ENCODE assay signal across 15 mouse cellular contexts in genomic region chrX:164951858-164952576, GRCm38 (mm10). TPM values are rescaled to one million over a fixed set of nuclear protein-coding genes. Genes with fewer than 3 reads are reported as not detected.
DNase-seq lines count a peak whose midpoint lies in the region; ATAC-seq and TF ChIP-seq lines count a peak whose summit lies in the region.
"Had no signal": no experiment of that assay in that cellular context is flagged by ENCODE, and none has a peak within 500 bp of the region (broad histone marks: within the 10 kb centered on the region; RNA-seq: fewer than 3 reads in every experiment).

No protein-coding gene starts in this region.

- intact Hi-C loops in left cerebral cortex, adult 2 months (cut with DNase I), result no loop called here

- no peak overlapping the region for H3K4me3 ChIP-seq in left cerebral cortex, adult 2 months
- no peak overlapping the region for H3K4me3 ChIP-seq in heart, embryonic 15.5 days
- no peak overlapping the region for H3K4me3 ChIP-seq in kidney, embryonic 16.5 days (ENCODE audit: low read length)
- H3K4me3 ChIP-seq: hindbrain, embryonic 13.5 days had no signal

- H3K27me3 ChIP-seq in heart, embryonic 15.5 days, result no peaks in the 10 kb centered on the region
- H3K27me3 ChIP-seq in kidney, embryonic 16.5 days (ENCODE audit: insufficient read depth, low read length), result 0 out of 2 replicates have a peak, but pooled peaks cover 6% of the 10 kb centered on the region
- H3K27me3 ChIP-seq: hindbrain, embryonic 13.5 days had no signal

- no peak for ATAC-seq in heart, embryonic 15.5 days (replicated peaks; ENCODE audit: insufficient number of reproducible peaks, insufficient read depth, low FRiP score, low read depth)
- peak; percentile 27; the same call in 1 of the 2 replicates for ATAC-seq in kidney, embryonic 16.5 days (ENCODE audit: low FRiP score, low TSS enrichment)
- no peak for ATAC-seq in erythroblast, adult 5-6 weeks (replicated peaks; ENCODE audit: low FRiP score, poor library complexity, severe bottlenecking)

- DNase-seq in left cerebral cortex, adult 2 months (ENCODE audit: extremely low spot score in 1 of 2, low spot score in 2 of 2), result no peak
- DNase-seq in left cerebral cortex, adult 9 months (ENCODE audit: low spot score in 2 of 2), result no peak
- DNase-seq in lung, postnatal 10 days, result peak; percentile 21
- no peak for DNase-seq in gastrocnemius, adult 18-20 months (ENCODE audit: low spot score)
- DNase-seq: cerebellum, postnatal 10 days; right cerebral cortex, postnatal 14 days had no signal

- 70% methylated on average over 11 of the region's 11 CpGs for WGBS in heart, embryonic 15.5 days
- 53% methylated on average over 11 of the region's 11 CpGs for WGBS in kidney, embryonic 16.5 days

- H3K9me3 ChIP-seq in heart, embryonic 15.5 days (replicated peaks), result no peaks in the 10 kb centered on the region
- H3K9me3 ChIP-seq in kidney, embryonic 16.5 days (ENCODE audit: low read length), result no peaks in the 10 kb centered on the region
- H3K9me3 ChIP-seq: hindbrain, embryonic 13.5 days had no signal

- H3K4me2 ChIP-seq in heart, embryonic 15.5 days, result no peak overlapping the region
- H3K4me2 ChIP-seq in kidney, embryonic 16.5 days (replicated peaks; ENCODE audit: low read depth, low read length), result no peak overlapping the region
- H3K4me2 ChIP-seq: hindbrain, embryonic 13.5 days; midbrain, embryonic 11.5 days had no signal

- no peaks in the 10 kb centered on the region for H3K4me1 ChIP-seq in heart, embryonic 15.5 days (replicated peaks)
- H3K4me1 ChIP-seq in kidney, embryonic 16.5 days (ENCODE audit: insufficient read depth, low read length), result no peaks in the 10 kb centered on the region
- H3K4me1 ChIP-seq: hindbrain, embryonic 13.5 days had no signal

- H3K27ac ChIP-seq in left cerebral cortex, adult 2 months, result 0 out of 2 replicates have a peak overlapping the region, but pooled peaks have one; percentile 24
- 0 out of 2 replicates have a peak overlapping the region, but pooled peaks have one; percentile 38 for H3K27ac ChIP-seq in heart, embryonic 15.5 days
- no peak overlapping the region for H3K27ac ChIP-seq in kidney, embryonic 16.5 days (ENCODE audit: low read length)
- H3K27ac ChIP-seq: hindbrain, embryonic 13.5 days; stomach, postnatal 0 days had no signal

- H3K9ac ChIP-seq in heart, embryonic 15.5 days, result no peak overlapping the region
- no peak overlapping the region for H3K9ac ChIP-seq in kidney, embryonic 16.5 days (replicated peaks; ENCODE audit: low read length)
- H3K9ac ChIP-seq: hindbrain, embryonic 13.5 days had no signal

- no peak for TF ChIP-seq CTCF in left cerebral cortex, adult 2 months (IDR thresholded peaks at IDR 0.05)

- no peaks in the 10 kb centered on the region for H3K36me3 ChIP-seq in heart, embryonic 15.5 days
- peaks cover 3% of the 10 kb centered on the region; the same call in 1 of the 2 replicates for H3K36me3 ChIP-seq in kidney, embryonic 16.5 days (ENCODE audit: insufficient read depth, low read length)

RNA-seq across cellular contexts. Expression of gene Mospd2, which starts 28.2 kb away (rescaled TPM):
- total RNA-seq in left cerebral cortex, adult 2 months (2021), result 10 to 100 TPM; 18.8 to 19.9 TPM
- 8.6 and 9.9 TPM in 2 replicates for polyA plus RNA-seq in heart, embryonic 15.5 days (2015; fragmentation: Nextera tagmentation; extraction: Ambion mirVana)
- 19.2 and 20.6 TPM in 2 replicates for polyA plus RNA-seq in kidney, embryonic 16.5 days (2015; fragmentation: Nextera tagmentation; extraction: Ambion mirVana)
- 11.0 and 15.0 TPM in 2 replicates for total RNA-seq in erythroblast, adult 5-6 weeks (2015; ENCODE audit: low replicate concordance)
- total RNA-seq in erythroblast, adult 5-6 weeks (2017; ENCODE audit: low replicate concordance), result 12.3 and 17.5 TPM in 2 replicates
- 1 to 10 TPM; 6.1 to 8.8 TPM for total RNA-seq in gastrocnemius, adult 18-20 months (2021)

RNA-seq across cellular contexts. Expression of gene Fancb, which starts 28.4 kb away (rescaled TPM):
- total RNA-seq in left cerebral cortex, adult 2 months (2021), result 1 to 10 TPM; 1.1 to 1.4 TPM
- polyA plus RNA-seq in heart, embryonic 15.5 days (2015; fragmentation: Nextera tagmentation; extraction: Ambion mirVana), result 5.4 and 6.0 TPM in 2 replicates
- polyA plus RNA-seq in kidney, embryonic 16.5 days (2015; fragmentation: Nextera tagmentation; extraction: Ambion mirVana), result 9.2 and 9.3 TPM in 2 replicates
- total RNA-seq in erythroblast, adult 5-6 weeks (2015; ENCODE audit: low replicate concordance), result 0.19 and 1.0 TPM in 2 replicates
- 3.4 and 5.2 TPM in 2 replicates for total RNA-seq in erythroblast, adult 5-6 weeks (2017; ENCODE audit: low replicate concordance)
- total RNA-seq in gastrocnemius, adult 18-20 months (2021), result under 1 TPM; 0.55 to 0.62 TPM

RNA-seq across cellular contexts. Expression of gene Gm17604, which starts 52.6 kb away (rescaled TPM):
- not detected for total RNA-seq in left cerebral cortex, adult 2 months (2021)
- polyA plus RNA-seq in heart, embryonic 15.5 days (2015; fragmentation: Nextera tagmentation; extraction: Ambion mirVana), result not detected in 2 replicates
- polyA plus RNA-seq in kidney, embryonic 16.5 days (2015; fragmentation: Nextera tagmentation; extraction: Ambion mirVana), result not detected in 2 replicates
- not detected in 2 replicates for total RNA-seq in erythroblast, adult 5-6 weeks (2015; ENCODE audit: low replicate concordance)
- total RNA-seq in erythroblast, adult 5-6 weeks (2017; ENCODE audit: low replicate concordance), result not detected in 2 replicates
- not detected for total RNA-seq in gastrocnemius, adult 18-20 months (2021)
- total RNA-seq: layer of hippocampus, adult 18-20 months had no signal
- polyA plus RNA-seq: hindbrain, embryonic 13.5 days; limb, embryonic 11.5 days; midbrain, embryonic 11.5 days; neural tube, embryonic 11.5 days; stomach, postnatal 0 days had no signal
